Mouse (Mus musculus): ENCODE results near the gene Gm10663.

DNA sequence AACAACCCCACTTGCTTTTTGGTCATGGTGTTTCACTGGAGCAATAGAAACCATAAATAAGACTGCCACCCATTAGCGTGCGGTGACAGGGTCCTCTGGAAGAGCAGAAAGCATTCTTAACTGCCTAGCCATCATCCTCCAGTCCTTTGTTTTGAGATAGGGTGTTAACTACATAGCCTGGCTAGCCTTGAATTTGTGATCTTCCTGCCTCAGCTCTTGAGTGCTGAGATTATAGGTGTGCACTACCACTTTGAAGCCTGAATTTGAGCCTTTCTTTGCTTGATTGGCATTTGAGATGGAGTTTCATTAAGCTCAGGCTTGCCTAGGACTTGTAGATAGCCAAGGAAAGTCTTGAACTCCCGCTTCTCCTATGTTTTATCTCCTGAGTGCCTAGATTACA, 21.3 kb upstream of the Gm10663 start:
- TF ChIP-seq POLR2A (IDR thresholded peaks at IDR 0.05; ENCODE audit: borderline replicate concordance, insufficient read depth, low read length) (no peak), CTCF (IDR thresholded peaks at IDR 0.05; ENCODE audit: borderline replicate concordance, insufficient read depth, low read depth, low read length) (no peak)

Data from cerebellum, adult 2 months (tissue).